Mouse (Mus musculus): ENCODE results near the gene Zfp821.

Gene Zfp821

GRCm38 (mm10) chr8:109705320-109706075, at the start of gene Zfp821:
Gene Zfp821 (plus strand): TSS chr8:109705546.
- peak; percentile 96 for DNase-seq

GRCm38 (mm10) chr8:109656860-109657259, 48.5 kb upstream of the Zfp821 start:
- no peak for DNase-seq

GRCm38 (mm10) chr8:109662328-109662727, 43.0 kb upstream of the Zfp821 start:
- no peak for DNase-seq

- DNase-seq: no peak
Measured at GRCm38 (mm10) chr8:109666616-109667015, 38.7 kb upstream of the Zfp821 start.

GRCm38 (mm10) chr8:109672656-109673055, 32.7 kb upstream of the Zfp821 start:
- no peak for DNase-seq

- DNase-seq: no peak
Measured at GRCm38 (mm10) chr8:109673596-109673995, 31.8 kb upstream of the Zfp821 start.

GRCm38 (mm10) chr8:109675896-109676643, 29.3 kb upstream of the Zfp821 start:
- DNase-seq: no peak

GRCm38 (mm10) chr8:109681535-109681934, 23.8 kb upstream of the Zfp821 start:
- DNase-seq: no peak

- DNase-seq: no peak
Measured at GRCm38 (mm10) chr8:109682120-109682519, 23.2 kb upstream of the Zfp821 start.

- no peak for DNase-seq
Measured at GRCm38 (mm10) chr8:109687248-109687647, 18.1 kb upstream of the Zfp821 start.

GRCm38 (mm10) chr8:109691769-109692168, 13.6 kb upstream of the Zfp821 start:
- DNase-seq: peak; percentile 28

- no peak for DNase-seq
Measured at GRCm38 (mm10) chr8:109692443-109693145, 12.8 kb upstream of the Zfp821 start.

GRCm38 (mm10) chr8:109693146-109693900, 12.0 kb upstream of the Zfp821 start, which contains the start of gene Ist1:
Gene Ist1 (minus strand): TSS chr8:109693260.
- peak; percentile 99 for DNase-seq

GRCm38 (mm10) chr8:109694154-109694553, 11.2 kb upstream of the Zfp821 start:
- no peak for DNase-seq

- DNase-seq: no peak
Measured at GRCm38 (mm10) chr8:109697754-109698153, 7.6 kb upstream of the Zfp821 start.

GRCm38 (mm10) chr8:109698477-109698876, 6.9 kb upstream of the Zfp821 start:
- no peak for DNase-seq

- DNase-seq: no peak
Measured at GRCm38 (mm10) chr8:109704565-109705319, 604 bp upstream of the Zfp821 start.

- DNase-seq: peak; percentile 48
Measured at GRCm38 (mm10) chr8:109706076-109706873, 929 bp downstream of the Zfp821 start.

- DNase-seq: peak; percentile 93
Measured at GRCm38 (mm10) chr8:109706874-109707237, 1.5 kb downstream of the Zfp821 start.

GRCm38 (mm10) chr8:109707921-109708320, 2.6 kb downstream of the Zfp821 start:
- DNase-seq: peak; percentile 23

- DNase-seq: no peak
Measured at GRCm38 (mm10) chr8:109712521-109712920, 7.2 kb downstream of the Zfp821 start.

Measured in thymus, postnatal 4 days (tissue).